Mouse (Mus musculus) ES-Bruce4 (cell line): Measurements from ENCODE around the gene Car10.

Source experiments
- CTCF ChIP-seq: IDR thresholded peaks from one replicate; pipeline ENCODE4 v1.8.1; 2011; ENCODE audit warnings: low read depth, low read length
- POLR2A ChIP-seq: IDR thresholded peaks from one replicate; pipeline ENCODE4 v1.8.1; 2011; ENCODE audit warnings: low read length; ENCODE audit not compliant: insufficient read depth

GRCm38 (mm10) chr11:93273906-93274305 lies 176.1 kb downstream of the Car10 start:
- TF ChIP-seq CTCF (no peak), POLR2A (no peak)
